Mouse (Mus musculus) bone marrow macrophage, adult 2 months (primary cell): ENCODE data around the gene Mars. TPM values are rescaled to one million over a fixed set of nuclear protein-coding genes. Genes with fewer than 3 reads are reported as not detected.

Experiments used
- H3K27ac ChIP-seq: 2 replicates; pipeline ENCODE4 v1.5.1; 2012; ENCODE audit warnings: low read depth, low read length; ENCODE audit not compliant: insufficient read depth
- H3K4me1 ChIP-seq: 2 replicates; pipeline ENCODE4 v1.6.1; 2012; ENCODE audit warnings: low read length; ENCODE audit not compliant: control insufficient read depth, insufficient read depth
- H3K4me3 ChIP-seq: 2 replicates; pipeline ENCODE4 v1.5.1; 2012; ENCODE audit warnings: mild to moderate bottlenecking, low read length, moderate library complexity; ENCODE audit not compliant: insufficient read depth
- CTCF ChIP-seq: IDR thresholded peaks from 2 replicates; pipeline ENCODE4 v1.5.1; 2012; ENCODE audit warnings: low read depth, mild to moderate bottlenecking, low read length, moderate library complexity
- POLR2A ChIP-seq: IDR thresholded peaks from 2 replicates; pipeline ENCODE4 v1.6.1; 2012; ENCODE audit warnings: mild to moderate bottlenecking, low read depth, low read length, borderline replicate concordance
- polyA plus RNA-seq: library from polyadenylated mRNA; stranded (reverse); fragments of >200 nt; gene quantifications from 2 replicates; pipeline ENCODE4 v1.2.4, GENCODE M21; 2012; ENCODE audit not compliant: missing spikeins, insufficient read depth, insufficient read length

The Mars gene
- polyA plus RNA-seq, 1 experiment: 34.9 TPM

- H3K4me1 ChIP-seq: 0 out of 2 replicates have a peak, but pooled peaks cover 4% of the 10 kb centered on the region
- TF ChIP-seq CTCF: no peak
- no peak for TF ChIP-seq POLR2A
- no peak overlapping the region for H3K27ac ChIP-seq
- H3K4me3 ChIP-seq: no peak overlapping the region
Measured at GRCm38 (mm10) chr10:127337536-127338099, 26.0 kb upstream of the Mars start.

GRCm38 (mm10) chr10:127336952-127337351 lies 25.4 kb upstream of the Mars start:
- TF ChIP-seq POLR2A: no peak
- no peak for TF ChIP-seq CTCF
- no peak overlapping the region for H3K4me3 ChIP-seq
- H3K4me1 ChIP-seq: 0 out of 2 replicates have a peak, but pooled peaks cover 4% of the 10 kb centered on the region
- H3K27ac ChIP-seq: no peak overlapping the region

DNA sequence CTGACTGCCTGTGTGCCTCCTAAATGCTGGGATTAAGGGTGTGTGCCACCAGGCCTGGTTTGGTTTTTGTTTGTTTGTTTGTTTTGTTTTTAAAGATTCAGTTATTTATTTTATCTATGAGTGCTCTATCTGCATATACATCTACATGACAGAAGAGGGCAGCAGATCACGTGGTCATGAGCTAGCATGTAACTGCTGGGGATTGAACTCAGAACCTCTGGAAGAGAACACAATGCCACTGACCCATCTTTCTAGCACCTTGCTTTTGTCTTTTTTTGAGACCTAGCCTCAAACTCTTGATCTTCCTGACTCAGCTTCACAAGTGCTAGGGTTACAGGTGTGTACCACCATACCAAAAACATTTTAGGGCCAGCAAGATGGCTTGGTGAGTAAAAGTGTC lies 23.7 kb upstream of the Mars start:
- 0 out of 2 replicates have a peak, but pooled peaks cover under 1% of the 10 kb centered on the region for H3K4me1 ChIP-seq
- TF ChIP-seq POLR2A: no peak
- no peak for TF ChIP-seq CTCF
- H3K27ac ChIP-seq: no peak overlapping the region
- H3K4me3 ChIP-seq: no peak overlapping the region

DNA sequence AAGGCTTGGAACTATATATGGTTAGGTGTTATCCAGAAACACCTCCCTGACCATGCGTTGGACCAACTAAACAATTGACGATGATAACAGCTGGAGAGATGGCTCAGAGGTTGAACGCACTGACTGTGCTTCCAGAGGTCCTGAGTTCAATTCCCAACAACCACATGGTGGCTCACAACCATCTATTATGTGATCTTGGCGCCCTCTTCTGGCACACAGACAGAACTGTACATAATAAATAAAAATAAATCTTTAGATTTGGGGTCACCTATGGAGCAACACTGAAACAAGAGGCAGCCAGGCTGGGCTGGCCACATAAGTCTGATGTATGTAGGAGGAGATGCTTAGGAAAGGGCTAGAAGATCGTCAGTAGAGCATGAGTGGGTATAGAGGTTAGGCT lies 21.6 kb upstream of the Mars start:
- Histone ChIP-seq H3K27ac (no peak overlapping the region), H3K4me3 (no peak overlapping the region), H3K4me1 (no peaks in the 10 kb centered on the region)
- TF ChIP-seq POLR2A (no peak), CTCF (peak; percentile 44; the same call in 1 of the 2 replicates)

DNA sequence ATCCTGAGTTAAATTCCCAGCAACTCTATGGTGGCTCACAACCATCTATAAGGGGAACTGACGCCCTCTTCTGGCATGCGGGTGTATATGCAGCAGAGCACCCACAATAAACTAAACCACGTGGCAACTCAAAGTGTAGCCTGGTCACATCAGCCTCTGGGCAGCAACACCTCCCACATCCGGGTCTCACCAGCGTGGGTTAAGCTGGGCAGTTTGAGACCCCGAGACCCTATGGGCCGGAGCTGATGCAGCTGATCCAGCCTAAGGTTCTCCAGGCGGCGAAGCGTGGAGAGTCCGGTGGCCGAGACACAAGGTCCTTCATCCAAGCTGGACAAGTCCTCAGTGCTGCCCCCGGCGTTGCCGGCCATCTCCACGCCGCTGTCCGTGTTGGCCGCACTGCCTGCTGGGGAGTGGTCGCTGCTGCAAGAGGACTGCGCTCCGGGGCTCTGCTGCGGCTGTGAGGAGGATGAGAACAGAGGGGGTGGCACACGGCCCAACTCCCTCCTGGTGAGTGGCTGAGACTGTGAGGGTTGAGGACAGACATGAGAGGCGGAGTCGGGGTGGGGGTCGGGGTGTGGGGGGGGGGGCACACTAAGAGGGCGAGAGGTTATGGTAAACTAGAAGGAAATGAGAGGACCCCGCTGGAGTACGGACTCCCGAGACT lies 20.8 kb upstream of the Mars start:
- no peak overlapping the region for H3K4me3 ChIP-seq
- TF ChIP-seq CTCF (no peak), POLR2A (no peak)
- no peaks in the 10 kb centered on the region for H3K4me1 ChIP-seq
- no peak overlapping the region for H3K27ac ChIP-seq

GRCm38 (mm10) chr10:127330212-127330611 lies 18.6 kb upstream of the Mars start:
- Histone ChIP-seq H3K4me1 (peaks cover 6% of the 10 kb centered on the region), H3K4me3 (no peak overlapping the region), H3K27ac (no peak overlapping the region)
- TF ChIP-seq CTCF (no peak), POLR2A (no peak)

- Histone ChIP-seq H3K4me1 (peaks cover 18% of the 10 kb centered on the region), H3K4me3 (no peak overlapping the region), H3K27ac (no peak overlapping the region)
- TF ChIP-seq POLR2A: no peak
- no peak for TF ChIP-seq CTCF
Measured at GRCm38 (mm10) chr10:127327461-127328145, 16.0 kb upstream of the Mars start.

- no peak for TF ChIP-seq POLR2A
- Histone ChIP-seq H3K27ac (no peak overlapping the region), H3K4me3 (no peak overlapping the region), H3K4me1 (peaks cover 26% of the 10 kb centered on the region)
Measured at GRCm38 (mm10) chr10:127326828-127327227, 15.2 kb upstream of the Mars start.

DNA sequence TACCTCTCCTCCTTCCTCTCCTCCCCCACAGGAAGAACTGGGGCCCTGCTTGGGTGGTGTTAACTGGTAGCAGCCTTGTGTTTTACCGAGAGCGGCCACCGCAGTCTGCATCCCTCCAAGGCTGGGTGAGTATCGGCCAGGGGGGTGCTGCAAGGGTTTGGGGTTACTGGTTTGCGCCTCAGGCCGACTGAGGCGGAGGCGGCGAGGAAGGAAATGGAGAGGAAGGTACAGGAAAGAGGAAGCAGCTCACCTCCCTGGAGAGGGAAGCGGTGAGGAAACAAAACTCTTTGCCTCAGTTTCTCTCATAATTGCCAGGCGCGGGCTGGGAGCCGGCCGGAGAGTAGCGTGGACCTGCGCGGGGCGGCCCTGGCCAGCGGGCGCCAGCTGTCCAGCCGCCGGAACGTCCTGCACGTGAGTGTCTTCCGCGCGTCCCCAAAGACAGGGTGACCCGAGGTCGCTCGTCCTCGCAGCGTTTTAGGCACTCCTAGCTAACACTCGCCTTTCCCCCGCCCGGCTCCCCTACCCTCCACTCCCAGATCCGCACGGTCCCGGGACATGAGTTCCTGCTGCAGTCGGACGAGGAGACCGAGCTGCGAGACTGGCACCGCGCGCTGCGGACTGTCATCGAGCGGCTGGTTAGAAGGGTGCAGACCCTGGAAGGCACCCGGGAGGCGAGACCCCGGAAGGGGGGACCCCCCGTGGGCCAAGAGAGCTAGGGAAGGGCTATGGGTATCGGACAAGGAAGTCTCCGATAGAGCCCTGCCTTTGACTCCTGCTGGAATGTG lies 14.6 kb upstream of the Mars start:
- H3K4me3 ChIP-seq: no peak overlapping the region

More for the DNA sequence above, 14.6 kb upstream of the Mars start:
- Histone ChIP-seq H3K4me1 (peaks cover 29% of the 10 kb centered on the region), H3K27ac (no peak overlapping the region)
- TF ChIP-seq POLR2A: no peak
- TF ChIP-seq CTCF: no peak
